Mouse (Mus musculus) ZHBTc4 (cell line): Measurements from ENCODE around the gene Dcun1d3.
A peak's percentile ranks its signal among the peaks of the same experiment; 100 is the strongest.

ENCODE experiments used
- DNase-seq: peaks from one replicate; pipeline ENCODE4 v3.0.0-alpha.2; 2011; ENCODE audit warnings: low read depth, low spot score

Gene Dcun1d3

GRCm38 (mm10) chr7:119873050-119873449 lies 23.0 kb downstream of the Dcun1d3 start:
- no peak for DNase-seq

- DNase-seq: no peak
Observed at GRCm38 (mm10) chr7:119872204-119872603, 23.9 kb downstream of the Dcun1d3 start.

- no peak for DNase-seq
Observed at GRCm38 (mm10) chr7:119866136-119866535, 30.0 kb downstream of the Dcun1d3 start.

- no peak for DNase-seq
Observed at GRCm38 (mm10) chr7:119864500-119864899, 31.6 kb downstream of the Dcun1d3 start.

- DNase-seq: no peak
Observed at GRCm38 (mm10) chr7:119862167-119862566, 33.9 kb downstream of the Dcun1d3 start.

GRCm38 (mm10) chr7:119861335-119862091 lies 34.6 kb downstream of the Dcun1d3 start:
- DNase-seq: peak; percentile 86

GRCm38 (mm10) chr7:119860971-119861334 lies 35.1 kb downstream of the Dcun1d3 start:
- DNase-seq: no peak

- DNase-seq: no peak
Observed at GRCm38 (mm10) chr7:119860554-119860953, 35.5 kb downstream of the Dcun1d3 start.

GRCm38 (mm10) chr7:119860116-119860515 lies 36.0 kb downstream of the Dcun1d3 start:
- DNase-seq: peak; percentile 69

- peak; percentile 34 for DNase-seq
Observed at GRCm38 (mm10) chr7:119859476-119859875, 36.6 kb downstream of the Dcun1d3 start.

- DNase-seq: no peak
Observed at GRCm38 (mm10) chr7:119855031-119855430, 41.1 kb downstream of the Dcun1d3 start.

- DNase-seq: no peak
Observed at GRCm38 (mm10) chr7:119854362-119854761, 41.7 kb downstream of the Dcun1d3 start.

- no peak for DNase-seq
Observed at GRCm38 (mm10) chr7:119853186-119853585, 42.9 kb downstream of the Dcun1d3 start.

- no peak for DNase-seq
Observed at GRCm38 (mm10) chr7:119852494-119852893, 43.6 kb downstream of the Dcun1d3 start.

GRCm38 (mm10) chr7:119850737-119851136 lies 45.4 kb downstream of the Dcun1d3 start:
- peak; percentile 51 for DNase-seq

GRCm38 (mm10) chr7:119849096-119849495 lies 47.0 kb downstream of the Dcun1d3 start:
- peak; percentile 69 for DNase-seq

GRCm38 (mm10) chr7:119847396-119847795 lies 48.7 kb downstream of the Dcun1d3 start:
- no peak for DNase-seq

- no peak for DNase-seq
Observed at GRCm38 (mm10) chr7:119845541-119845940, 50.6 kb downstream of the Dcun1d3 start.

- no peak for DNase-seq
Observed at GRCm38 (mm10) chr7:119841820-119842449, 54.2 kb downstream of the Dcun1d3 start.

- no peak for DNase-seq
Observed at GRCm38 (mm10) chr7:119835996-119836777, 59.9 kb downstream of the Dcun1d3 start.

- no peak for DNase-seq
Observed at GRCm38 (mm10) chr7:119835371-119835770, 60.7 kb downstream of the Dcun1d3 start.

GRCm38 (mm10) chr7:119808723-119809122 lies 87.4 kb downstream of the Dcun1d3 start:
- DNase-seq: no peak
